Mouse (Mus musculus) hindbrain, postnatal 0 days (tissue): Measurements from ENCODE around the gene Col7a1. TPM values are rescaled to one million over a fixed set of nuclear protein-coding genes. Genes with fewer than 3 reads are reported as not detected.

Experiments used
- ATAC-seq: fragments of 200-750 bp; cut with Nextera tagmentation; 2 replicates; pipeline ENCODE4 v1.8.0; 2017; ENCODE audit warnings: mild to moderate bottlenecking, moderate TSS enrichment, moderate library complexity
- DNase-seq: peaks from one replicate; pipeline ENCODE4 v3.0.0-alpha.2; 2015; ENCODE audit warnings: low spot score
- H3K27ac ChIP-seq: fragments of 300-500 bp; sonication (generic); 2 replicates; pipeline ENCODE4 v1.5.1; 2014; ENCODE audit warnings: mild to moderate bottlenecking
- H3K27me3 ChIP-seq: fragments of 300-500 bp; sonication (generic); 2 replicates; pipeline ENCODE4 v1.6.1; 2014; ENCODE audit warnings: low read length, mixed read lengths; ENCODE audit not compliant: insufficient read depth
- H3K36me3 ChIP-seq: fragments of 300-500 bp; sonication (generic); 2 replicates; pipeline ENCODE4 v1.6.1; 2014; ENCODE audit warnings: low read length, mixed read lengths; ENCODE audit not compliant: insufficient read depth
- H3K4me1 ChIP-seq: fragments of 300-500 bp; sonication (generic); 2 replicates; pipeline ENCODE4 v1.6.1; 2014; ENCODE audit warnings: antibody characterized with exemption, low read length, mixed read lengths; ENCODE audit not compliant: insufficient read depth
- H3K4me2 ChIP-seq: fragments of 300-500 bp; sonication (generic); 2 replicates; pipeline ENCODE4 v1.6.1; 2014; ENCODE audit warnings: low read depth, mild to moderate bottlenecking, low read length, moderate library complexity, mixed read lengths
- H3K4me3 ChIP-seq: fragments of 300-500 bp; sonication (generic); 2 replicates; pipeline ENCODE4 v1.5.1; 2014; ENCODE audit warnings: low read length
- H3K9ac ChIP-seq: fragments of 300-500 bp; sonication (generic); replicated peaks from 2 replicates; pipeline ENCODE4 v1.6.1; 2014; ENCODE audit warnings: mild to moderate bottlenecking, low read length, moderate library complexity, mixed read lengths
- H3K9me3 ChIP-seq: fragments of 300-500 bp; sonication (generic); 2 replicates; pipeline ENCODE4 v1.6.1; 2016; ENCODE audit warnings: low read length, mixed read lengths
- CTCF ChIP-seq: IDR thresholded peaks from 2 replicates; pipeline ENCODE4 v1.5.1; 2016; ENCODE audit warnings: antibody characterized with exemption, control low read depth, low read depth
- WGBS: fragments of 180-500 bp; shearing (Covaris S2); extraction: QIAGEN DNeasy Blood & Tissue Kit; methylation state at CpG from one replicate; pipeline ENCODE4 v1.1.7; 2014; 5-methylcytosine and 5-hydroxymethylcytosine counted together
- polyA plus RNA-seq: library from polyadenylated mRNA; unstranded; fragments of >200 nt; fragmentation: Nextera tagmentation; extraction: Ambion mirVana; gene quantifications from 2 replicates; pipeline ENCODE4 v1.2.1, GENCODE M21; 2015
- total RNA-seq: library from RNA; depleted of rRNA; stranded (reverse); fragments of >200 nt; gene quantifications from 2 replicates; pipeline ENCODE4 v1.2.3, GENCODE M21; 2014; rRNA removed

The Col7a1 gene
- total RNA-seq (1.9 and 2.0 TPM in 2 replicates), polyA plus RNA-seq (0.69 and 1.8 TPM in 2 replicates)

DNA sequence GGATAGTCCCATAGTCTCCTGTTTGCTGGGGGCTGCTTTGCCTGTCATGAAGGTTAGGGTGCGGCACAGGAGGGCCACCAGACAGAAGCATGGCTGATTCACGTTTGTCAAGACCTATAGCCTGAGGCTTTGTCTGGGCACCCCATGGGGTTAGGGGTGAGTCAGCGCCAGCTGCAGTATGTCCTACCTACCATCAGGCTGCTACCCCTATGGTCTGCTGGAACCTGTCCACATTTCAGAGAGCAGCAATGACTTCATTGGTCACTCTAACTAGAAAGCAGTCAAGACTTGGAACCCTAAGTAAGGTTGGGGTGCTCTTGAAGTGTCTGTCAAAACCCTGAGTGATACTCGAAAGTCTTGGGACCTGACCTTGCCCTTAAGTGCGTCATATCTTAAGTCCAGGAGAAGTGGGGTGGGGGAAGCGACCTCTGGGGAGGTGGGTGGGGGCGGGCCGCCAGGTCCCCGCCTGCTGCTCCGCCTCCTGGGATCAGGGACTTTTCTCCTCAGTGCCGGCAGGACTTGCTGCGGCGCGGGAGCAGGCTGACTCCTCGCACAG lies at the start of gene Col7a1:
Gene Col7a1 (plus strand): TSS at position 506 of the 556 bp plus-strand sequence.
- no peak for TF ChIP-seq CTCF
- DNase-seq (no peak), ATAC-seq (no peak)
- Histone ChIP-seq H3K27ac (no peak within 1 kb of the TSS), H3K4me1 (no peaks in the 10 kb centered on the region), H3K4me3 (no peak within 1 kb of the TSS), H3K9ac (no peak within 1 kb of the TSS), H3K9me3 (no peaks in the 10 kb centered on the region), H3K27me3 (no peaks in the 10 kb centered on the region), H3K36me3 (peaks cover 24% of the 10 kb centered on the region), H3K4me2 (no peak within 1 kb of the TSS; the same call in 1 of the 2 replicates)
- WGBS = 13% methylated on average over 15 of the region's 15 CpGs

DNA sequence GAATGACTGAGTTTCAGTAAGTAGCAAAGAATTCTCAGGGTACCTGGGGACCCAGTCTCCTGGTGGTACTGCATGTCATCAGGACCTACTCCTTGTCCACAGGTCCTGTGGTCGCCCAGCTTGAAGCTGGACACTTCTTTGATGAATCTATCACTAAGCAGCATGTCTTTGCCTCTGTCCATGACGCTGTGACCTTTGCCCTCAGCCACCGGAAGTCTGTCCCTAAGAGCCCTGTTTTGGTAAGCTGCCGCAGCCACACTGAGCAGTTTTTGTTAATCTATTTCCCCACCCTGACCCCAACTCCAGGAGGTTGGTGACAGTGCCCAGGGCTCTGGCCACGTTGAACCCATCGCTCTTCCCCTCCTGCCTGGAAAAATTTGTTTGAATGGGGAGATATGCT lies 41.1 kb upstream of the Col7a1 start:
- TF ChIP-seq CTCF = no peak
- Histone ChIP-seq H3K27ac (no peak overlapping the region), H3K27me3 (no peaks in the 10 kb centered on the region), H3K4me1 (peaks cover 6% of the 10 kb centered on the region), H3K36me3 (no peaks in the 10 kb centered on the region), H3K9me3 (no peaks in the 10 kb centered on the region), H3K4me2 (no peak overlapping the region), H3K9ac (no peak overlapping the region), H3K4me3 (no peak overlapping the region)
- DNase-seq (no peak), ATAC-seq (no peak)
- WGBS = 75% methylated on average over 6 of the region's 6 CpGs

DNA sequence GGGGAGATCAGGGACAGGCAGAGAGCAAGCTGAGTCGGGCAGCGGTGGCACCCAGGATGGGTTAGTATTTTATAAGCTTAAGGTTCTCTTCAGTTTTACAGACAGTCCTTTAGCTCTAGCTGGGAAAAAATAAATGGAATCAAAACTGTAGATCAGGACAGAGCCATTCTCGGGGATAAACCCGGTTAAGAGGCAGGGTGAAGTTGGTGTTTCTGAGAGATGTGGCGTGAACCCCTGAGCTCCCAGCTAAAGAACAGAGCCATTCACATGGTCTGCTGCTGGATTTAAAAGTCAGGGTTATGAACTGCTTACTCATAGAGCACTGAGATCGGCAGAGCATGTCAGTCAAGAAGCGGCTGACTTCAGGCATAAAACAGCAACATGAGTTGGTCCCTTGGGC lies 40.2 kb upstream of the Col7a1 start:
- H3K9ac ChIP-seq = no peak overlapping the region
- H3K4me3 ChIP-seq = no peak overlapping the region
- DNase-seq (no peak), ATAC-seq (no peak)
- no peaks in the 10 kb centered on the region for H3K27me3 ChIP-seq
- H3K27ac ChIP-seq = no peak overlapping the region
- 81% methylated on average over 7 of the region's 7 CpGs for WGBS
- H3K4me1 ChIP-seq = peaks cover 6% of the 10 kb centered on the region
- no peaks in the 10 kb centered on the region for H3K36me3 ChIP-seq
- no peak overlapping the region for H3K4me2 ChIP-seq
- H3K9me3 ChIP-seq = no peaks in the 10 kb centered on the region
- TF ChIP-seq CTCF = no peak

DNA sequence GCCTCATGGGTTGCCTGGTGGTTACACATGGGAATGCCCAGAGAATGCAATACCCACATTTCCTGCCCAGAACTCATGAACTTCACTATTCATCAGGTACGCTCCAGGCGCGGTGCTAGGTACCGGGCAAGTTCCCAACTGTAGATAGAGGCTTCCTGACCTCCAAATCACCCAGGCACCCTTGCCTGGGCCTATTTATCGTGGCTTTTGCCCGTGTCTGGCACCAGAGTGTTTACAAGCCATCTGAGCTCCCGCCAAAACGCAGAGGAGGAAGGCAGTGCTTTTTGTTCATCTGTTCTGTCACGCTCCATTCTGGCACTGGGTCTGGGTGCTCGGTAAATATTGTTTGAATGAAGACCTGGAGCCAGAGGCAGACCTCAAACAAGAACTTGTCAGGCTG lies 39.8 kb upstream of the Col7a1 start:
- H3K9me3 ChIP-seq = no peaks in the 10 kb centered on the region
- H3K4me2 ChIP-seq = no peak overlapping the region
- DNase-seq (peak; percentile 18), ATAC-seq (no peak)
- 51% methylated on average over 10 of the region's 10 CpGs for WGBS
- no peak overlapping the region for H3K4me3 ChIP-seq
- peak overlapping the region; percentile 61 for H3K27ac ChIP-seq
- H3K4me1 ChIP-seq = peaks cover 6% of the 10 kb centered on the region
- H3K9ac ChIP-seq = no peak overlapping the region
- TF ChIP-seq CTCF = no peak
- H3K36me3 ChIP-seq = no peaks in the 10 kb centered on the region
- H3K27me3 ChIP-seq = no peaks in the 10 kb centered on the region

DNA sequence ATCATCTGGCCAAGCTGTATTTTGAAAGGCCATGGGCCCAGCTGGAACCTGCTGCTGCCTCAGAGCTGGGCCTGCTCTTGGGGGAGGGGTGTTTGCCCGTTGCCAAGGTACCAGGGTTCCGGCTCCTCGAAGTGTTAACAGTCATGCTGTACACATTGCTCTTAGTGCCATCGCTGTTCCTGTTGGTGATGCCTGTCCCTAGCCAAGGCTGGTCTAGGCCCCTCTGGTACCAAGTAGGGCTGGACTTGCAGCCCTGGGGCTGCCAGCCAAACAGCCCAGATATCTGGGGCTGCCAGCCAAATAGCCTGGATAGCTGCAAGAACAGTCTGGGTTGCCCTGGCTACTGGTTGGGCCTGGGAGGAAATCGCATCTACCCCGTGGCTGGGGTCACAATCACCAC lies 38.9 kb upstream of the Col7a1 start, which contains the start of gene Tmem89:
Gene Tmem89 (plus strand): TSS at position 129 of the 400 bp plus-strand sequence.
- peak within 1 kb of the TSS; percentile 61 for H3K27ac ChIP-seq

DNA sequence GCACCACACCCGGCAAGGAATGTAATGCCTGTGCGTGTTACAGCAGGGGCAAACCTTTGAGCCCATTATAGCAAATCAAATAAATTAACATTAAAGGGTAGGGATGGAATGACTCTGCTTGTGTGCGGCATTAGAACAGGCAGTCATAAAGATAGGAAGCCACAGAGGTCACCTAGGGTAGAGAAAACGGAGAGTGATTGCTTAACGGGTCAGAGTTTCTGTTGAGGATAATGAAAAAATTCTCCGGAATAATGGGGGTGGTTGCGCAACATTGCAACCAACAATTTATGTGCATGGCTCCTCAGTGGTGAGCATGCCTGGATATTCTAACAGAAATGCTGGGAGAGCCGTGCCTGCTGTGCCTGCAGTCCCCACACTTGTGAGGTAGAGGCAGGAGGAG lies 27.5 kb upstream of the Col7a1 start:
- no peak for DNase-seq
- H3K4me2 ChIP-seq = no peak overlapping the region
- H3K4me3 ChIP-seq = no peak overlapping the region
- no peak for TF ChIP-seq CTCF
- no peaks in the 10 kb centered on the region for H3K4me1 ChIP-seq
- H3K27me3 ChIP-seq = no peaks in the 10 kb centered on the region
- H3K27ac ChIP-seq = no peak overlapping the region
- H3K9ac ChIP-seq = no peak overlapping the region
- ATAC-seq = no peak
- H3K9me3 ChIP-seq = no peaks in the 10 kb centered on the region
- H3K36me3 ChIP-seq = no peaks in the 10 kb centered on the region
- 79% methylated on average over 8 of the region's 8 CpGs for WGBS

More for the DNA sequence above, 38.9 kb upstream of the Col7a1 start, which contains the start of gene Tmem89:
- H3K9me3 ChIP-seq = no peaks in the 10 kb centered on the region
- TF ChIP-seq CTCF = no peak
- ATAC-seq (peak; percentile 98), DNase-seq (peak; percentile 91)
- H3K4me2 ChIP-seq = no peak within 1 kb of the TSS
- no peaks in the 10 kb centered on the region for H3K36me3 ChIP-seq
- WGBS = 32% methylated on average over 6 of the region's 6 CpGs
- peaks cover 6% of the 10 kb centered on the region for H3K4me1 ChIP-seq
- H3K27me3 ChIP-seq = no peaks in the 10 kb centered on the region
- H3K9ac ChIP-seq = no peak within 1 kb of the TSS
- no peak within 1 kb of the TSS for H3K4me3 ChIP-seq

DNA sequence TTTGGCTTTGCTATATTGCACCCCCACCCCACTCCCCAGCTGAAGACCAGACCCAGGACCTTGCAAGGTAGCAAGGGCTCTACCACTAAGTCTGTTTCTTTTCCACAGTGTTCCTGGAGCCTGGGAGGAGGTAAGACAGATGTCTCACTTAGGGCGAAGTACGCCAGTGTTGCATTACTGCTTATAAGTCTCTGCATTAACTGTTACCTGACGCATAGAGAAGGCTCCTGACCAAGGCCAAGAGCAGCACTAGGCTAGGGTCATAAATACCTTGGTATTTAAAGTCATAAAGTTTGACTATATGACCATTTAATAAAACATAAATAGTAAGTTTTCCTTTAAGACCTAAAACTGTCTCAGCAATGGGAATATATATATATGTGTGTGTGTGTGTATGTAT lies 25.0 kb upstream of the Col7a1 start:
- no peak for DNase-seq
- no peak for ATAC-seq
- Histone ChIP-seq H3K4me3 (no peak overlapping the region), H3K4me2 (no peak overlapping the region), H3K27ac (no peak overlapping the region), H3K36me3 (no peaks in the 10 kb centered on the region), H3K9me3 (no peaks in the 10 kb centered on the region), H3K9ac (no peak overlapping the region), H3K4me1 (no peaks in the 10 kb centered on the region), H3K27me3 (no peaks in the 10 kb centered on the region)
- WGBS = 88% methylated on average over 3 of the region's 3 CpGs
- TF ChIP-seq CTCF = no peak
